Mouse (Mus musculus) monocyte, adult 2 months (primary cell): ENCODE results near the gene Tnni3.
A peak's percentile ranks its signal among the peaks of the same experiment; 100 is the strongest.

ENCODE experiments used
- DNase-seq, 2 experiments: peaks; one replicate each; pipeline ENCODE4 v3.0.0; 2022; ENCODE audit warnings: low spot score in 2 of 2, low read depth in 1 of 2

Tnni3 gene

GRCm38 (mm10) chr7:4521231-4522003, 2.6 kb downstream of the Tnni3 start:
- DNase-seq: no peak

- DNase-seq: no peak
Observed at GRCm38 (mm10) chr7:4518487-4518886, 5.5 kb downstream of the Tnni3 start.

- no peak for DNase-seq
Observed at GRCm38 (mm10) chr7:4516332-4517050, 7.5 kb downstream of the Tnni3 start, which contains the start of gene Tnnt1. Gene Tnnt1 (minus strand): TSS chr7:4516382.

GRCm38 (mm10) chr7:4515853-4516252, 8.2 kb downstream of the Tnni3 start:
- no peak for DNase-seq

- DNase-seq: no peak
Observed at GRCm38 (mm10) chr7:4513829-4514712, 10.0 kb downstream of the Tnni3 start.

GRCm38 (mm10) chr7:4513236-4513635, 10.8 kb downstream of the Tnni3 start:
- DNase-seq: no peak

GRCm38 (mm10) chr7:4511489-4512224, 12.4 kb downstream of the Tnni3 start:
- DNase-seq: no peak

GRCm38 (mm10) chr7:4509863-4510608, 14.0 kb downstream of the Tnni3 start:
- DNase-seq: peak in 1 of 2 experiments; percentile 42

GRCm38 (mm10) chr7:4508739-4509116, 15.3 kb downstream of the Tnni3 start:
- DNase-seq: no peak

- DNase-seq: no peak
Observed at GRCm38 (mm10) chr7:4508062-4508738, 15.8 kb downstream of the Tnni3 start.

GRCm38 (mm10) chr7:4507220-4507619, 16.8 kb downstream of the Tnni3 start:
- DNase-seq: no peak

GRCm38 (mm10) chr7:4504646-4505435, 19.2 kb downstream of the Tnni3 start:
- DNase-seq: no peak

- no peak for DNase-seq
Observed at GRCm38 (mm10) chr7:4503858-4504257, 20.2 kb downstream of the Tnni3 start.

- DNase-seq: no peak
Observed at GRCm38 (mm10) chr7:4503100-4503499, 20.9 kb downstream of the Tnni3 start.

- no peak for DNase-seq
Observed at GRCm38 (mm10) chr7:4502421-4503090, 21.5 kb downstream of the Tnni3 start.

- DNase-seq: peak; percentile 84 to 92
Observed at GRCm38 (mm10) chr7:4501558-4502397, 22.3 kb downstream of the Tnni3 start, which contains the start of gene Ppp1r12c. Gene Ppp1r12c (minus strand): TSS chr7:4501680.

GRCm38 (mm10) chr7:4500892-4501471, 23.0 kb downstream of the Tnni3 start:
- peak in 1 of 2 experiments; percentile 53 for DNase-seq
